Mouse (Mus musculus) ES-E14 (cell line): Measurements from ENCODE around the gene Mapkap1.

Experiments used
- CHD2 ChIP-seq: IDR thresholded peaks from 2 replicates; pipeline ENCODE4 v1.6.1; 2014; ENCODE audit warnings: mild to moderate bottlenecking, low read depth, low read length, inconsistent platforms
- MAFK ChIP-seq: IDR thresholded peaks from 2 replicates; pipeline ENCODE4 v1.6.1; 2014; ENCODE audit warnings: mild to moderate bottlenecking, low read depth, low read length, inconsistent platforms; ENCODE audit not compliant: insufficient read depth
- ZC3H11A ChIP-seq: IDR thresholded peaks from 2 replicates; pipeline ENCODE4 v1.6.1; 2012; ENCODE audit warnings: low read depth, mild to moderate bottlenecking, inconsistent platforms, low read length, borderline replicate concordance

GRCm38 (mm10) chr2:34543581-34543980, 137.0 kb downstream of the Mapkap1 start:
- no peak for TF ChIP-seq CHD2
- TF ChIP-seq MAFK = no peak
- no peak for TF ChIP-seq ZC3H11A
